Mouse (Mus musculus) ES-E14 (cell line): Measurements from ENCODE around the gene Thumpd2. TPM values are rescaled to one million over a fixed set of nuclear protein-coding genes. Genes with fewer than 3 reads are reported as not detected.

ENCODE experiments used
- DNase-seq: peaks from one replicate; pipeline ENCODE4 v3.0.0-alpha.2; 2013; ENCODE audit warnings: low read depth, low spot score
- H3K27ac ChIP-seq: 2 replicates; pipeline ENCODE4 v1.5.1; 2012; ENCODE audit warnings: low read depth, mild to moderate bottlenecking, low read length, moderate library complexity, mixed read lengths; ENCODE audit not compliant: poor library complexity, insufficient read depth, severe bottlenecking
- H3K36me3 ChIP-seq: 2 replicates; pipeline ENCODE4 v1.6.1; 2012; ENCODE audit warnings: mild to moderate bottlenecking, low read length, moderate library complexity, mixed read lengths; ENCODE audit not compliant: control insufficient read depth, poor library complexity, insufficient read depth, severe bottlenecking
- H3K4me1 ChIP-seq, 2 experiments: fragments of 150-350 bp in 1 of 2; sonication (generic) in 1 of 2; 2 replicates each; pipeline ENCODE4 v1.6.1; 2012; ENCODE audit warnings: low read length in 2 of 2, mild to moderate bottlenecking in 1 of 2, mixed read lengths in 1 of 2; ENCODE audit not compliant: control insufficient read depth in 2 of 2, insufficient read depth in 2 of 2, poor library complexity in 1 of 2
- H3K4me3 ChIP-seq, 2 experiments: fragments of 150-350 bp in 1 of 2; sonication (generic) in 1 of 2; 2 replicates each; pipeline ENCODE4 v1.5.1; 2012; ENCODE audit warnings: low read length in 2 of 2, low read depth in 1 of 2, mild to moderate bottlenecking in 1 of 2, mixed read lengths in 1 of 2; ENCODE audit not compliant: insufficient read depth in 1 of 2, poor library complexity in 1 of 2, severe bottlenecking in 1 of 2
- H3K9ac ChIP-seq: 2 replicates; pipeline ENCODE4 v1.6.1; 2012; ENCODE audit warnings: low read depth, mild to moderate bottlenecking, low read length, mixed read lengths; ENCODE audit not compliant: poor library complexity, insufficient read depth, severe bottlenecking
- H3K9me3 ChIP-seq: fragments of 150-350 bp; sonication (generic); 2 replicates; pipeline ENCODE4 v1.6.1; 2012; ENCODE audit warnings: low read depth, mild to moderate bottlenecking, low read length; ENCODE audit not compliant: control insufficient read depth, insufficient read depth
- CHD2 ChIP-seq: IDR thresholded peaks from 2 replicates; pipeline ENCODE4 v1.6.1; 2014; ENCODE audit warnings: mild to moderate bottlenecking, low read depth, low read length, inconsistent platforms
- HCFC1 ChIP-seq: IDR thresholded peaks from 2 replicates; pipeline ENCODE4 v1.6.1; 2012; ENCODE audit warnings: low read length, inconsistent platforms, borderline replicate concordance; ENCODE audit not compliant: insufficient read depth
- MAFK ChIP-seq: IDR thresholded peaks from 2 replicates; pipeline ENCODE4 v1.6.1; 2014; ENCODE audit warnings: mild to moderate bottlenecking, low read depth, low read length, inconsistent platforms; ENCODE audit not compliant: insufficient read depth
- ZC3H11A ChIP-seq: IDR thresholded peaks from 2 replicates; pipeline ENCODE4 v1.6.1; 2012; ENCODE audit warnings: low read depth, mild to moderate bottlenecking, inconsistent platforms, low read length, borderline replicate concordance
- ZNF384 ChIP-seq: IDR thresholded peaks from 2 replicates; pipeline ENCODE4 v1.6.1; 2012; ENCODE audit warnings: low read depth, low read length, inconsistent platforms
- in situ Hi-C, 2 experiments: fragments of 600-800 bp; cut with MboI; formaldehyde crosslinking; loops; one replicate each; pipeline ENCODE4 v1.15.1; 2025; ENCODE audit warnings: low sequenced_read_pairs in 2 of 2, inconsistent platforms in 1 of 2; ENCODE audit not compliant: unreplicated experiment in 2 of 2
- total RNA-seq: library from RNA; depleted of rRNA; stranded (reverse); fragments of 300-350 nt; gene quantifications from 2 replicates; pipeline ENCODE4 v1.2.3, GENCODE M21; 2012

Gene Thumpd2
- total RNA-seq, 1 experiment, result 7.1 TPM

GRCm38 (mm10) chr17:80982976-80983375 lies 81.9 kb downstream of the Thumpd2 start:
- no peak for DNase-seq
- H3K27ac ChIP-seq, result no peak overlapping the region

GRCm38 (mm10) chr17:80982412-80982787 lies 82.5 kb downstream of the Thumpd2 start:
- H3K9me3 ChIP-seq, result no peaks in the 10 kb centered on the region
- in situ Hi-C loops, result loop anchor here (25.0 kb wide), 1 partner anchor 395 kb away; the partner anchor contains the start of gene Cdkl4 (in 2 of the 2)
- peak; percentile 69 for DNase-seq
- no peak overlapping the region for H3K27ac ChIP-seq
- H3K36me3 ChIP-seq, result no peaks in the 10 kb centered on the region
- H3K4me3 ChIP-seq, result no peak overlapping the region
- H3K9ac ChIP-seq, result no peak overlapping the region
- TF ChIP-seq ZC3H11A (peak; percentile 68), ZNF384 (no peak)
- no peaks in the 10 kb centered on the region; a peak in 1 of 4 replicates for H3K4me1 ChIP-seq

More at GRCm38 (mm10) chr17:80982976-80983375, 81.9 kb downstream of the Thumpd2 start:
- H3K4me3 ChIP-seq, result no peak overlapping the region
- TF ChIP-seq MAFK (no peak), CHD2 (no peak), ZNF384 (no peak), ZC3H11A (no peak)
- no peaks in the 10 kb centered on the region for H3K36me3 ChIP-seq
- H3K9me3 ChIP-seq, result no peaks in the 10 kb centered on the region
- no peak overlapping the region for H3K9ac ChIP-seq
- H3K4me1 ChIP-seq, result no peaks in the 10 kb centered on the region; a peak in 1 of 4 replicates
- in situ Hi-C loops, result loop anchor here (25.0 kb wide), 1 partner anchor 396 kb away; the partner anchor contains the start of gene Cdkl4 (in 2 of the 2)

DNA sequence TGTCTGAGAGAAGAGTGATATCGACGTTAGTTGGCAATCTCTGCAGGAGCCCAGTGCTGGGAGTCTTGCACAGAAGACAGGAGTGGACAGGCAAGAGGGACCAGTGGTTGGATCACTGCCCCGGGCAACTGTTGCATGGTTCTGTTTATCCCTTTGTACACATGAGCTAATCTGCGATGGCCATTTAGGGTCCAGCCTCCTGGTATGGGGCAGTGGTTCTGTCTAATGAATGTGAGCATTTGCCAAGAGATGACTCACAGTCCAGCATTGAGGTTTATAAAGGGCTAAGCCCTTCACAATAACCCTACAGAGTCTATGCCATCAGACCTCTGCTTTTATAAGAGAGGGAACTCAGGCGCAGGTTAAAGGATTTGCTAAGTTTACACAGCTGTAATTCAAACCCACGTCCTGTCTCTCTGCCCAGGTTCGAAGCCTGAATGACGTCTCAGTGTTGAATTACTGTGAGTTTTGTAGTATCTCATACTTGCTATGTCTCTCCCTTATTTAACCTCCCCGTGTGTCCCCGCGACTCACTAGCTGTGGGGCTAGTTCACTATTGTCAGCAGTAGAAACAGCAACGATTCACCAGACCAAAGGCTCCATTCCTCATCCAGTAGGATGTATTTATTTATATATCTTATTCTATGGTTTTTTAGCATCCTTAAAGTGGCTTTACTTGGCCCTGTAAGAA lies 83.0 kb downstream of the Thumpd2 start:
- H3K4me1 ChIP-seq, result no peaks in the 10 kb centered on the region; a peak in 1 of 4 replicates
- no peak overlapping the region for H3K27ac ChIP-seq
- H3K9me3 ChIP-seq, result no peaks in the 10 kb centered on the region
- H3K9ac ChIP-seq, result no peak overlapping the region
- no peaks in the 10 kb centered on the region for H3K36me3 ChIP-seq
- TF ChIP-seq ZC3H11A (no peak), ZNF384 (no peak), CHD2 (no peak), HCFC1 (no peak)
- H3K4me3 ChIP-seq, result no peak overlapping the region
- DNase-seq, result no peak
- in situ Hi-C loops, result loop anchor here (25.0 kb wide), 1 partner anchor 395 kb away; the partner anchor contains the start of gene Cdkl4 (in 2 of the 2)

DNA sequence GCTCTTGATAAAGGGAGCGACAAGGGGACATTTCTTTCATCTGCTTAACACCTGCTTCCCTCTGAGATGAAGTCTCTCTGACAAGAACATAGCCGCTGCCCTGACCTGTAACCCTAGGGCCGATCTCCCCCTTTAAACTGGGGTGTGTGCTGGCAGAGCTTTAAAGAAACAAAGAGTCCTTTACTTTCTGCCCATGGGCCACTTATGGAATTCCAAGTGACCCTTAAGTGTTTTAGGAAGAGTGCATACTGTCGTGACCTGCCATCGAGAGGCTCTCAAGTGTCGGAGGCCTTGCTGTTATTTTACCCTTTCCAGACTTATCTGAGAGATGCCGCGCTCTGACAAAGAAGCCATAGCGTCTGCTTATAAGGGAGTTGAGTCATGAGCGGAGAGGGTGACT lies 84.8 kb downstream of the Thumpd2 start:
- in situ Hi-C loops, result loop anchor here (25.0 kb wide), 1 partner anchor 393 kb away; the partner anchor contains the start of gene Cdkl4 (in 2 of the 2)
- Histone ChIP-seq H3K4me3 (no peak overlapping the region), H3K9me3 (no peaks in the 10 kb centered on the region), H3K4me1 (no peaks in the 10 kb centered on the region; a peak in 1 of 4 replicates), H3K36me3 (no peaks in the 10 kb centered on the region), H3K27ac (no peak overlapping the region), H3K9ac (no peak overlapping the region)
- no peak for DNase-seq
- TF ChIP-seq ZNF384 (no peak), MAFK (no peak), CHD2 (no peak), ZC3H11A (no peak), HCFC1 (no peak)
